Mouse (Mus musculus): ENCODE data around the gene Bcap31. TPM values are rescaled to one million over a fixed set of nuclear protein-coding genes. Genes with fewer than 3 reads are reported as not detected.

The Bcap31 gene
- polyA plus RNA-seq (2014; fragmentation: Illumina TruSeq; extraction: RNeasy Lipid Tissue Mini Kit (QIAGEN cat#74804); ENCODE audit: low read depth, low replicate concordance) = 171 TPM

GRCm38 (mm10) chrX:73716109-73716661 is at the start of gene Bcap31, which contains the start of gene Abcd1:
Gene Bcap31, minus strand, starts transcription at chrX:73716175.
Gene Abcd1, plus strand, starts transcription at chrX:73716597.

GRCm38 (mm10) chrX:73756334-73757140 is 40.6 kb upstream of the Bcap31 start, which contains the start of gene Plxnb3:
Gene Plxnb3, plus strand, starts transcription at chrX:73757090.

GRCm38 (mm10) chrX:73672879-73673618 is 42.9 kb downstream of the Bcap31 start, which contains the start of gene Slc6a8:
Gene Slc6a8, plus strand, starts transcription at chrX:73673150.

GRCm38 (mm10) chrX:73659575-73660283 is 56.2 kb downstream of the Bcap31 start, which contains the start of gene Pnck:
Gene Pnck, minus strand, starts transcription at chrX:73660117.

GRCm38 (mm10) chrX:73639255-73639675 is 76.7 kb downstream of the Bcap31 start, which contains the start of gene Dusp9:
Gene Dusp9, plus strand, starts transcription at chrX:73639419.

Other genes starting within 250 kb of the Bcap31 start
- 88.1 TPM for gene Bgn, start 232.6 kb downstream of the Bcap31 start, polyA plus RNA-seq (2014; fragmentation: Illumina TruSeq; extraction: RNeasy Lipid Tissue Mini Kit (QIAGEN cat#74804); ENCODE audit: low read depth, low replicate concordance)
- gene Atp2b3, start 213.1 kb downstream of the Bcap31 start, polyA plus RNA-seq (2014; fragmentation: Illumina TruSeq; extraction: RNeasy Lipid Tissue Mini Kit (QIAGEN cat#74804); ENCODE audit: low read depth, low replicate concordance) = not detected
- gene Dusp9, start 76.8 kb downstream of the Bcap31 start, polyA plus RNA-seq (2014; fragmentation: Illumina TruSeq; extraction: RNeasy Lipid Tissue Mini Kit (QIAGEN cat#74804); ENCODE audit: low read depth, low replicate concordance) = not detected
- not detected for gene Pnck, start 56.1 kb downstream of the Bcap31 start, polyA plus RNA-seq (2014; fragmentation: Illumina TruSeq; extraction: RNeasy Lipid Tissue Mini Kit (QIAGEN cat#74804); ENCODE audit: low read depth, low replicate concordance)
- 302 TPM for gene Slc6a8, start 43.0 kb downstream of the Bcap31 start, polyA plus RNA-seq (2014; fragmentation: Illumina TruSeq; extraction: RNeasy Lipid Tissue Mini Kit (QIAGEN cat#74804); ENCODE audit: low read depth, low replicate concordance)
- 3.0 TPM for gene Abcd1, start 422 bp upstream of the Bcap31 start, polyA plus RNA-seq (2014; fragmentation: Illumina TruSeq; extraction: RNeasy Lipid Tissue Mini Kit (QIAGEN cat#74804); ENCODE audit: low read depth, low replicate concordance)
- not detected for gene Plxnb3, start 40.9 kb upstream of the Bcap31 start, polyA plus RNA-seq (2014; fragmentation: Illumina TruSeq; extraction: RNeasy Lipid Tissue Mini Kit (QIAGEN cat#74804); ENCODE audit: low read depth, low replicate concordance)
- gene Srpk3, start 58.2 kb upstream of the Bcap31 start, polyA plus RNA-seq (2014; fragmentation: Illumina TruSeq; extraction: RNeasy Lipid Tissue Mini Kit (QIAGEN cat#74804); ENCODE audit: low read depth, low replicate concordance) = 0.28 TPM
- 37.1 TPM for gene Idh3g, start 70.7 kb upstream of the Bcap31 start, polyA plus RNA-seq (2014; fragmentation: Illumina TruSeq; extraction: RNeasy Lipid Tissue Mini Kit (QIAGEN cat#74804); ENCODE audit: low read depth, low replicate concordance)
- gene Ssr4, start 70.9 kb upstream of the Bcap31 start, polyA plus RNA-seq (2014; fragmentation: Illumina TruSeq; extraction: RNeasy Lipid Tissue Mini Kit (QIAGEN cat#74804); ENCODE audit: low read depth, low replicate concordance) = 50.8 TPM
- gene Pdzd4, start 108.8 kb upstream of the Bcap31 start, polyA plus RNA-seq (2014; fragmentation: Illumina TruSeq; extraction: RNeasy Lipid Tissue Mini Kit (QIAGEN cat#74804); ENCODE audit: low read depth, low replicate concordance) = 0.54 TPM
- not detected for gene Avpr2, start 175.9 kb upstream of the Bcap31 start, polyA plus RNA-seq (2014; fragmentation: Illumina TruSeq; extraction: RNeasy Lipid Tissue Mini Kit (QIAGEN cat#74804); ENCODE audit: low read depth, low replicate concordance)
- 17.9 TPM for gene L1cam, start 179.9 kb upstream of the Bcap31 start, polyA plus RNA-seq (2014; fragmentation: Illumina TruSeq; extraction: RNeasy Lipid Tissue Mini Kit (QIAGEN cat#74804); ENCODE audit: low read depth, low replicate concordance)
- 1.9 TPM for gene Arhgap4, start 205.7 kb upstream of the Bcap31 start, polyA plus RNA-seq (2014; fragmentation: Illumina TruSeq; extraction: RNeasy Lipid Tissue Mini Kit (QIAGEN cat#74804); ENCODE audit: low read depth, low replicate concordance)
- 8.7 TPM for gene Naa10, start 205.8 kb upstream of the Bcap31 start, polyA plus RNA-seq (2014; fragmentation: Illumina TruSeq; extraction: RNeasy Lipid Tissue Mini Kit (QIAGEN cat#74804); ENCODE audit: low read depth, low replicate concordance)
- gene Renbp, start 214.7 kb upstream of the Bcap31 start, polyA plus RNA-seq (2014; fragmentation: Illumina TruSeq; extraction: RNeasy Lipid Tissue Mini Kit (QIAGEN cat#74804); ENCODE audit: low read depth, low replicate concordance) = 0.63 TPM